Mouse (Mus musculus): Measurements from ENCODE around the gene Antxr1.

DNA sequence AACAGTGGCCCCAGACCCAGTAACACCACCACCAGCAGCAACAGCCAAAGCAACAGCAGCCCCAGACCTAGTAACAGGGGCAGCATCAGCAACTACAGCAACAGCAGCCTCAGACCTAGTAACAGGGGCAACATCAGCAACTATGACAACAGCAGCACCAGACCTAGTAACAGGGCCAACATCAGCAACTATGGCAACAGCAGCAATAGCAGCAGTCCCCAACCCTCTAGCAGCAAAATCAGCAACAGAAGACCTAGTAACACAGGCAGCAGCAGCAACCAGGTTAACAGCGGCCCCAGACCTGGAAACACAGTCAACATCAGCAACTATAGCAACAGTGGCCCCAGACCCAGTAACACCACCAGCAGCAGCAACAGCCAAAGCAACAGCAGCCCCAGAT, 224.1 kb downstream of the Antxr1 start:
- TF ChIP-seq CTCF (IDR thresholded peaks at IDR 0.05; ENCODE audit: borderline replicate concordance, insufficient read depth, low read depth, low read length) (no peak), POLR2A (IDR thresholded peaks at IDR 0.05; ENCODE audit: borderline replicate concordance, insufficient read depth, low read length) (no peak)

Measured in cerebellum, adult 2 months (tissue).